Mouse (Mus musculus): Measurements from ENCODE around the gene Ngef. TPM values are rescaled to one million over a fixed set of nuclear protein-coding genes. Genes with fewer than 3 reads are reported as not detected.

Gene Ngef
- polyA plus RNA-seq, 1 experiment: 7.2 TPM

- H3K4me1 ChIP-seq (ENCODE audit: control insufficient read depth, insufficient read depth, low read length): peaks cover 6% of the 10 kb centered on the region
- no peak for TF ChIP-seq POLR2A (IDR thresholded peaks at IDR 0.05; ENCODE audit: borderline replicate concordance, extremely low read depth, low read depth, low read length)
- no peak for TF ChIP-seq CTCF (IDR thresholded peaks at IDR 0.05; ENCODE audit: insufficient read depth, low read length)
- DNase-seq: no peak
- no peak overlapping the region for H3K4me3 ChIP-seq (replicated peaks; ENCODE audit: extremely low read depth, low read depth, low read length)
- 50% methylated on average over 5 of the region's 5 CpGs for WGBS
Observed at GRCm38 (mm10) chr1:87573261-87573660, 409 bp downstream of the Ngef start.

GRCm38 (mm10) chr1:87568398-87568797 is 5.3 kb downstream of the Ngef start:
- 44% methylated on average over 6 of the region's 6 CpGs for WGBS
- DNase-seq: peak; percentile 34

GRCm38 (mm10) chr1:87565760-87566159 is 7.9 kb downstream of the Ngef start:
- 73% methylated on average over 8 of the region's 8 CpGs for WGBS
- no peak for DNase-seq
- no peak overlapping the region for H3K4me3 ChIP-seq (replicated peaks; ENCODE audit: extremely low read depth, low read depth, low read length)
- no peaks in the 10 kb centered on the region for H3K4me1 ChIP-seq (ENCODE audit: control insufficient read depth, insufficient read depth, low read length)
- no peak for TF ChIP-seq CTCF (IDR thresholded peaks at IDR 0.05; ENCODE audit: insufficient read depth, low read length)
- TF ChIP-seq POLR2A (IDR thresholded peaks at IDR 0.05; ENCODE audit: borderline replicate concordance, extremely low read depth, low read depth, low read length): no peak

More at GRCm38 (mm10) chr1:87568398-87568797, 5.3 kb downstream of the Ngef start:
- Histone ChIP-seq H3K4me3 (replicated peaks; ENCODE audit: extremely low read depth, low read depth, low read length) (no peak overlapping the region), H3K4me1 (ENCODE audit: control insufficient read depth, insufficient read depth, low read length) (no peaks in the 10 kb centered on the region)
- TF ChIP-seq POLR2A (IDR thresholded peaks at IDR 0.05; ENCODE audit: borderline replicate concordance, extremely low read depth, low read depth, low read length): no peak
- peak; percentile 71 for TF ChIP-seq CTCF (IDR thresholded peaks at IDR 0.05; ENCODE audit: insufficient read depth, low read length)

- TF ChIP-seq CTCF (IDR thresholded peaks at IDR 0.05; ENCODE audit: insufficient read depth, low read length) (no peak), POLR2A (IDR thresholded peaks at IDR 0.05; ENCODE audit: borderline replicate concordance, extremely low read depth, low read depth, low read length) (no peak)
- Histone ChIP-seq H3K4me3 (replicated peaks; ENCODE audit: extremely low read depth, low read depth, low read length) (no peak overlapping the region), H3K4me1 (ENCODE audit: control insufficient read depth, insufficient read depth, low read length) (no peaks in the 10 kb centered on the region)
- WGBS: 88% methylated on average over 3 of the region's 3 CpGs
- DNase-seq: no peak
Observed at GRCm38 (mm10) chr1:87562967-87563366, 10.7 kb downstream of the Ngef start.

GRCm38 (mm10) chr1:87553586-87553985 is 20.1 kb downstream of the Ngef start:
- no peak for TF ChIP-seq POLR2A (IDR thresholded peaks at IDR 0.05; ENCODE audit: borderline replicate concordance, extremely low read depth, low read depth, low read length)
- no peak for TF ChIP-seq CTCF (IDR thresholded peaks at IDR 0.05; ENCODE audit: insufficient read depth, low read length)
- 41% methylated on average over 1 of the region's 1 CpGs for WGBS
- Histone ChIP-seq H3K4me1 (ENCODE audit: control insufficient read depth, insufficient read depth, low read length) (no peaks in the 10 kb centered on the region), H3K4me3 (replicated peaks; ENCODE audit: extremely low read depth, low read depth, low read length) (no peak overlapping the region)
- DNase-seq: no peak

GRCm38 (mm10) chr1:87551008-87551407 is 22.7 kb downstream of the Ngef start:
- no peaks in the 10 kb centered on the region for H3K4me1 ChIP-seq (ENCODE audit: control insufficient read depth, insufficient read depth, low read length)
- no peak for TF ChIP-seq POLR2A (IDR thresholded peaks at IDR 0.05; ENCODE audit: borderline replicate concordance, extremely low read depth, low read depth, low read length)
- TF ChIP-seq CTCF (IDR thresholded peaks at IDR 0.05; ENCODE audit: insufficient read depth, low read length): no peak
- no peak overlapping the region for H3K4me3 ChIP-seq (replicated peaks; ENCODE audit: extremely low read depth, low read depth, low read length)
- 71% methylated on average over 3 of the region's 3 CpGs for WGBS
- DNase-seq: no peak

- TF ChIP-seq POLR2A (IDR thresholded peaks at IDR 0.05; ENCODE audit: borderline replicate concordance, extremely low read depth, low read depth, low read length) (no peak), CTCF (IDR thresholded peaks at IDR 0.05; ENCODE audit: insufficient read depth, low read length) (peak; percentile 68)
- peak; percentile 38 for DNase-seq
- WGBS: 30% methylated on average over 7 of the region's 7 CpGs
- no peaks in the 10 kb centered on the region for H3K4me1 ChIP-seq (ENCODE audit: control insufficient read depth, insufficient read depth, low read length)
- no peak overlapping the region for H3K4me3 ChIP-seq (replicated peaks; ENCODE audit: extremely low read depth, low read depth, low read length)
Observed at GRCm38 (mm10) chr1:87541614-87542013, 32.1 kb downstream of the Ngef start.

GRCm38 (mm10) chr1:87537008-87537407 is 36.7 kb downstream of the Ngef start:
- 93% methylated on average over 1 of the region's 1 CpGs for WGBS

GRCm38 (mm10) chr1:87534118-87534517 is 39.6 kb downstream of the Ngef start:
- no peak overlapping the region for H3K4me3 ChIP-seq (replicated peaks; ENCODE audit: extremely low read depth, low read depth, low read length)
- TF ChIP-seq POLR2A (IDR thresholded peaks at IDR 0.05; ENCODE audit: borderline replicate concordance, extremely low read depth, low read depth, low read length) (no peak), CTCF (IDR thresholded peaks at IDR 0.05; ENCODE audit: insufficient read depth, low read length) (no peak)
- DNase-seq: no peak
- 72% methylated on average over 3 of the region's 3 CpGs for WGBS
- no peaks in the 10 kb centered on the region for H3K4me1 ChIP-seq (ENCODE audit: control insufficient read depth, insufficient read depth, low read length)

More at GRCm38 (mm10) chr1:87537008-87537407, 36.7 kb downstream of the Ngef start:
- TF ChIP-seq CTCF (IDR thresholded peaks at IDR 0.05; ENCODE audit: insufficient read depth, low read length): no peak
- Histone ChIP-seq H3K4me1 (ENCODE audit: control insufficient read depth, insufficient read depth, low read length) (no peaks in the 10 kb centered on the region), H3K4me3 (replicated peaks; ENCODE audit: extremely low read depth, low read depth, low read length) (no peak overlapping the region)
- no peak for DNase-seq

- TF ChIP-seq POLR2A (IDR thresholded peaks at IDR 0.05; ENCODE audit: borderline replicate concordance, extremely low read depth, low read depth, low read length) (no peak), CTCF (IDR thresholded peaks at IDR 0.05; ENCODE audit: insufficient read depth, low read length) (no peak)
- no peak for DNase-seq
- Histone ChIP-seq H3K4me1 (ENCODE audit: control insufficient read depth, insufficient read depth, low read length) (no peaks in the 10 kb centered on the region), H3K4me3 (replicated peaks; ENCODE audit: extremely low read depth, low read depth, low read length) (no peak overlapping the region)
- WGBS: 73% methylated on average over 4 of the region's 4 CpGs
Observed at GRCm38 (mm10) chr1:87532346-87532745, 41.3 kb downstream of the Ngef start.
